Mouse (Mus musculus): ENCODE data around the gene Btbd6. TPM values are rescaled to one million over a fixed set of nuclear protein-coding genes. Genes with fewer than 3 reads are reported as not detected.

Gene Btbd6
- total RNA-seq (2014; fragmentation: Nextera tagmentation) (2.4 and 10.5 TPM in 2 replicates), total RNA-seq (2017) (3.3 and 6.8 TPM in 2 replicates)

DNA sequence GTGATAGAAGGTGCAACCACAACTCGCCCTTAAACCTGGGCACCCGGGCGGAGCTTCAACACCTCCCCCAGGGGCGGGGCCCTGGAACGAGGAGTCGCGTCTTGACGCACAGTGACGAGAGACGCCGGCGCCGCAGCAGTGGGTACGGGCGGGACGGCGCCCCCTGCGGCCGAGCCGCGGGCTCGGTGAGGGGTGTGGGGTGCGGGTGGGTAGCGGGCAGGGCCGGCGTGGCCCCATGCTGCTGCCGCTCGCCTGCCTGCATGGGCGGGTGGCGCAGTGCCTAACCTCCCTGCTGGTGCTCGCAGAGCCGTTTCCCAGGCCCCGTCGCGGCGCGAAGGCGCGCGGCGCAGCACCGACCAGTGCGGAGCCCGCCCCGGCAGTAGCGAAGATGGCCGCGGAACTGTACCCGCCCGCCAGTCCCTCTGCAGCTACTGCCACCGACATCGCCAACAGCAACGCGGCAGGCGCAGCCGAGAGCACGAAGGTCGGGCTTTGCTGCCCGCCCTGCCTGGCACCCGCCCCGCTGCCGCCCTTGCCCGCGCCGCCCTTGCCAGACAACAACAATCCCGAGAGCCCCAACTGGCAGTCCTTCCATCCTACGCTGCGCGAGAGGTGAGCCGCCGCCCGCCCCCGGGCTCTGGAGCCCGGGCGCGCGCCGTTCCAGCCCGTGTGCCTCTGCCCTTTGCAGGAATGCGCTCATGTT, at the start of gene Btbd6:
Gene Btbd6, plus strand, starts transcription at position 112 of the 703 bp plus-strand sequence.
- peak; percentile 93 for ATAC-seq (replicated peaks; ENCODE audit: poor library complexity, severe bottlenecking)

DNA sequence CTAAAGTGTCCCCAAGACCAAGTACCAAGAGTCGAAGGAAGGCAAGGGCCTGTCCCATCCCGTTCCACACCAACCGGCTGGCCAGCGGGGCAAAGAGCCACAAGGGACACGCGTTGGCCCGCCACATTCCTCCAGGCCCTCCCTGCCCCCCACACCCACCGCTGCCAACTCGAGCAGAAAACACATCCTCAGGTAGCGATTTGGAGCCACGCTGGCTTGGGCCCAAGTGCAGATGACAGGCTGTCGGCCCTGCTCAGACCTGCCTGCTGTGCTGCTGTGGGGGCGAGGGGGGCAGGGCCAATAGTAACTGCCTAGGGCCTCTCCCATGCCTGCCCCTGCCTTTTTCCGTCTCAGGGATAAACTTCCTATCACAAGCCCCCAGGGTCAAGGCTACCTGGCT, 49.0 kb upstream of the Btbd6 start:
- no peak for ATAC-seq (replicated peaks; ENCODE audit: poor library complexity, severe bottlenecking)

DNA sequence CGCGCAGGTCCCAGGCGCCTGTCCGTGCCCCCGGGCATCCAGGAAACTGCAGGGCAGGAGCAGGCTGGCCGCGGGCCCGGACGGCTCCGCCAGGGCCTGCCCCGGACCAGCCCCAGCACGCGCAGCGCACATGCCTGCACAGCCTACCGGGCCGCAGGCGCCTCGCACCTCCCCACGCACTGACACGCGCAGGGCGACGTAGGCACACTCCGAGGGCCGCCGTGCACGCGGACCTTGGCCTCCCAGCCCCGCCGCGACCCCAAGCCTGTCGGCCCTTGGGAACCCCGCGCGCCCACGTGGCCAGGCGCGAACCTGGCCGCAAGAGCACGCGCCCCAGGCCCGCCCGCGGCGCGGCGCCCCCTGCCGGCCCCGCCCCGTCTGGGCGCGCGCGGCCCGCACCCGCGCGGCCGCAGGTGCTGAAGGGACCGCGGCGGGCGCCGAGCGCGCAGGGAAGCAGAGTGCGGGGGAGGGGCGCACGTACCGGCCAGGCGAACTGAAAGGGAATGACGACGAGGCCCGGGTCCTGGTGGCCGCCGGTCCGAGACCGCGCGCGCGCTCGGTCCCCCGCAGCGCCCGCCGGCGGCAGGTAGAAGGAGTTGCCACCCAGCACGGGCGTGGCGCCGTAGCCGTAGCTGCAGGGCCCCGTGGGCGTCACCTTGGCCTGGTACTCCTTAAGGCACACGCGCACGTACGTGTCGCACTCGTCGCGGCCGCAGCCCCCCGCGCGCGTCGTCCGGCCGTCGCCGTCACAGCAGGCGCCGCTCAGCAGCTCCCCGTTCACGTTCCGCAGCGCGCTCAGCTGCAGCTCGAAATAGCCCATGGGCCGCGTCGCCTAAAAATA, 47.7 kb upstream of the Btbd6 start:
- ATAC-seq (replicated peaks; ENCODE audit: poor library complexity, severe bottlenecking) = peak; percentile 24

DNA sequence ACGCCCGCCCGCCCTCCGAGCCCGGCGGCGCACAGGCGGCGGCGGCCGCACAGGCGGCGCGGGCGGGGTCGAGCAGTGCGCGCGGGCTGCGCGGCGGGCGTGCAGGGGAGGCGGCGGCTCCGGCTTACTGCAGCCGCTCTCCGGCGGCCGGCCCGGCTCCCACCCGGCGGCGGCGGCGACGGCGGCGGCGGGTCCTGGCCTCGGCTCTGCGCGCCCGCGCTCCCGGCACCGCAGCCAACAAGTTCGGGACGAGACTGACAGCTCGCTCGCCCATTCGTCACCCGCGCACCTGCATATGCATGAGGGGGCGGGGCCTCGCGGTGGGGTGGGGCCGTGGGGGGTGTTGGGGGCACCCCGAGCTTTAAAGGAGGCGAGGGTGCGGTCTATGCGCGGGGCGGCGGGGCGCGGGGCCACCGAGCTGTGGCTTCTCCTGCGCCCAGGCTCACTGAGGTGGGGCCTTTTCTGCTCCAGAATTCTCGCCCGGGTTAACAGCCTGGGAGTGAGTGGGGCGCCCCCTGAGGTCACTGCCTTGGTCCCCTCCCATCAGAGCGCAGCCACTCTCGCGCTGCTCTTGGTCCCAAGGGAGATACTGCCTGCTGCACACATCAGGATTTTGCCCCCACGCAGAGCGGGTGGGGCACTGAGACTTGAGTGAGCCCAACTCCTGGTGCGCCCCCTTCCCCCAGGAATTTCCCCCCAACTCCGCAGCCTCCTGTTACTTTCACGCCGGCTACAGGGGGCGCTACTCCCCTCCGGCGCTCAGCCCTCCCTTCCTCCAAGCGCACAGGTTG, 46.5 kb upstream of the Btbd6 start, which contains the start of gene Jag2:
Gene Jag2, minus strand, starts transcription at position 215 of the 791 bp plus-strand sequence.
- ATAC-seq (replicated peaks; ENCODE audit: poor library complexity, severe bottlenecking) = peak; percentile 26

- ATAC-seq (replicated peaks; ENCODE audit: poor library complexity, severe bottlenecking) = no peak
Observed at GRCm38 (mm10) chr12:112932647-112933046, 43.6 kb upstream of the Btbd6 start.

- ATAC-seq (replicated peaks; ENCODE audit: poor library complexity, severe bottlenecking) = no peak
Observed at GRCm38 (mm10) chr12:112937906-112938305, 38.4 kb upstream of the Btbd6 start.

GRCm38 (mm10) chr12:112938366-112938765, 37.9 kb upstream of the Btbd6 start:
- no peak for ATAC-seq (replicated peaks; ENCODE audit: poor library complexity, severe bottlenecking)

DNA sequence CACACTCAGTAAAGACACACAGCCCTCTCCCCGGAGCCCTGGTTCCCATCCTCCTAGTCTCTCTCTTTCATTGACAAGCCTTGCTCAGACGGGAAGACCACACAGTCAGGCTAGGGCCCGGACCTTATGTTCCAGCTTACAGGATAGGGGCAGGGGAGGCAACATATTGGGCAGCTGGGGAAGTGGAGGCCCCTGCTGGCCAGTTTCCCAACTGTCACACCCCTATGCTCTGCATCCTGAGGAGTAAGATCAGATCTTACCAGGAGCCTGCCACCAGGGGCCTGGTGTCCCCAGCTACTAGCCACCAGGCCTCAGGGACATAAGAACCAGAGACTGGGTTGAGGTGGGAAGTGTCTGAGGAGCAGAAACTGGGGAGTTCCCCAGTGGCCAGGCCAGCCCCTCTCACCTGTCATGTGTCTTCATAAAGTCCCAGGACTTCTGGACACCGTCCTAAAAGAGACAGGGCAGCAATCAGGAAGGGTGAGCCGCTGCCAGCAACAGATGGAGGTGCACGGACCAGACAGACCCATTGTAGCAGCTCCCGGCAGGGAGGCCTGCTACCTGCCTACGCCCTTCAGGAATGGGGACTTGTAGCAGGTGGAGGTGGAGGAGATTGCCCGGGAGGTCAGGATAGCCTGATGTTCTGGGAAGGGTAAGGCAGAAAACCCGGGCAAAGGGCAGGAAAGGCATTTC, 37.3 kb upstream of the Btbd6 start:
- peak; percentile 47 for ATAC-seq (replicated peaks; ENCODE audit: poor library complexity, severe bottlenecking)

GRCm38 (mm10) chr12:112940238-112940637, 36.0 kb upstream of the Btbd6 start:
- ATAC-seq (replicated peaks; ENCODE audit: poor library complexity, severe bottlenecking) = no peak

GRCm38 (mm10) chr12:112940710-112941109, 35.6 kb upstream of the Btbd6 start:
- ATAC-seq (replicated peaks; ENCODE audit: poor library complexity, severe bottlenecking) = no peak

DNA sequence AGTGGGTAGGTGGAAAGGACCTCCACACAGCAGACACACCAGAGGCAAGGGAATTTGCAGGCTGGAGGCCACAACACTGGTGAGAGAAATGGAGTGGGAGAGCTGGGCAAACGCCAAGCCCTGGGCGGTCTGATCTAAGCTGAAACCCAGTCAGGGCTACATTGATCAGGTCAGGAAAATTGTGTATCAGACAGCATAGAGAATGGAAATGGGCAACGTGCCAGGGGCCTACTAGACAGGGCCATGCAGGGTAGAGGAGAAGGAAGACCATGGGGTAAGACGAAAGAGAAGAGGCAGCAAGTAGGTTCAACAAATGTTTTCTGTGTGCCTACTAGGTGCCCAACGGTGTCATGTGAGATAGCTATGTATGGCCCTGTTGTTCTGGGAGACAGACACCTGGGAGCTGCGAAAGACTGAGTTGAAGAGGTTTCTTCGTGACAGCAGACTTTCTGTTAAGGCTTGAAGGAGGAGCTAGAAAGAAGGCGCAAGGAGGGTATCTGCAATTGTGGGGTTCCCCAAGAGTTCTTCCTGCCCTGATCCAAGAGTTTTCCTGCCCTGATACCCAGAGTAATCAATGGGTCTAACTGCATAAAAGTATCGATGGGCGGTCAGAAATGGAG, 35.0 kb upstream of the Btbd6 start:
- ATAC-seq (replicated peaks; ENCODE audit: poor library complexity, severe bottlenecking) = no peak; the same call in 1 of the 2 replicates

DNA sequence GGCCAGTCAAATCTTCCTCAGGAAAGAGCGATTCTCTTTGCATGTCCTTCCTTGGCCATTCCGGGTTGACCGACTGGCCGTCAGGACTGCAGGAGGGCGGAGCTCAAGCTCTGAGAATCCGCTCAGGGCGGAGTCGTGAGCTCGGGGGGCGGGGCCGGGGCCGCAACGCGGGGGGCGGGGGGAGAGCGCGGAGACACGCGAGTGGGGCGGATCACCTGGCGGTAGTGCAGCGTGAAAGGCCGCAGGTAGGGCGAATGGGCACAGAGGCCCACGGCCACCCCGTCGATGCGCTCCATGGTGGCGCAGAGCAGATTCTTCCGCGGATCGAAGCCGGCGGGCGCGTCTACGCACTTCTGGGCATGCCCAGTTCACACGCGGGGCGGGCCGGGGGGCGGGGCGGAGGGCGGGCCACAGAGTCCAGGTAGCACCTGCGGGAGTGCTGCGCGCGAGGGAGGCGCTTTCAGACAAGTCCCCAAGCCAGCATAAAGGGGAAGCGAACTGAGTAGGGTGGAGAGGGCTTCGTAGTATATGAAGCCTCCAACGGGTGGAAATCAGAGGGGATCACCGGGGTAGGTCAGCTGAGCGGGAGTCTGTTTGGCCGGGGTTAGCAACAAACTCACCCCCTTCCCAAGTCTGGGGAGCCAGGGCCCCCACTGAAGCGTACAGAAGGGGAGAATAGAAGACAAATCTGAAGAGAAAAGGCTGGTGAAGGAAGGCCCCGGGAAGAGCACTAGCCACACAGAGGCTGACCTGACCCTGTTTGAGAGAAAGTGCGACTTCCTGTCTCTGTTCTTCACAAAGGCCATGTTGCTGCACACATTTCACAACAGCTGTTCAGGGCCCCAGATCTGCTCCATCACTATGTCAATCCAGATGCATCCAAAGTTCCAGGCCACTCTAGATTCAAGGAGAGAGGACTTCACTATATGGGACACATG, 34.2 kb upstream of the Btbd6 start, which contains the start of gene Nudt14:
Gene Nudt14, minus strand, starts transcription at position 349 of the 938 bp plus-strand sequence.
- ATAC-seq (replicated peaks; ENCODE audit: poor library complexity, severe bottlenecking) = peak; percentile 75

- ATAC-seq (replicated peaks; ENCODE audit: poor library complexity, severe bottlenecking) = no peak
Observed at GRCm38 (mm10) chr12:112943669-112944068, 32.6 kb upstream of the Btbd6 start.

DNA sequence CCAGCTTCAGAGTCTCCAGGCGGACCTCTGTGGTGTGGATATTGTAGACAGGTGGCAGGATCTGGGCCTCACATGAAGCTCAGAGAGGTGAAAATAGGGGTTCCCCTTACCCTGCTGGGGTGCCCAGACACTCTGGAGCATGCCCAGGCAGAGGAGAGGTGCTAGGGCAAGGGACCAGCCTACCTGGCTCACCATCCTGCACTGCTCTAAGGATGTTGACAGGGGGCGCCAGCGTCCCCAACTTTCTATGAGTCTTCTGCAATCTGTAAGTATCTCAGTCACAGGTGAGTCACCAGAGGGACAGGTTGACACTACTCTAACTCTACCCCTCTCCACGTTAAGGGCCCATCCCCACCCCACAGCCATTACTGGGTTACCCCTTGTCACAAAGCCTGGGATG, 29.0 kb upstream of the Btbd6 start:
- 0 out of 2 replicates have a peak, but pooled peaks have one; percentile 18 for ATAC-seq (replicated peaks; ENCODE audit: poor library complexity, severe bottlenecking)

DNA sequence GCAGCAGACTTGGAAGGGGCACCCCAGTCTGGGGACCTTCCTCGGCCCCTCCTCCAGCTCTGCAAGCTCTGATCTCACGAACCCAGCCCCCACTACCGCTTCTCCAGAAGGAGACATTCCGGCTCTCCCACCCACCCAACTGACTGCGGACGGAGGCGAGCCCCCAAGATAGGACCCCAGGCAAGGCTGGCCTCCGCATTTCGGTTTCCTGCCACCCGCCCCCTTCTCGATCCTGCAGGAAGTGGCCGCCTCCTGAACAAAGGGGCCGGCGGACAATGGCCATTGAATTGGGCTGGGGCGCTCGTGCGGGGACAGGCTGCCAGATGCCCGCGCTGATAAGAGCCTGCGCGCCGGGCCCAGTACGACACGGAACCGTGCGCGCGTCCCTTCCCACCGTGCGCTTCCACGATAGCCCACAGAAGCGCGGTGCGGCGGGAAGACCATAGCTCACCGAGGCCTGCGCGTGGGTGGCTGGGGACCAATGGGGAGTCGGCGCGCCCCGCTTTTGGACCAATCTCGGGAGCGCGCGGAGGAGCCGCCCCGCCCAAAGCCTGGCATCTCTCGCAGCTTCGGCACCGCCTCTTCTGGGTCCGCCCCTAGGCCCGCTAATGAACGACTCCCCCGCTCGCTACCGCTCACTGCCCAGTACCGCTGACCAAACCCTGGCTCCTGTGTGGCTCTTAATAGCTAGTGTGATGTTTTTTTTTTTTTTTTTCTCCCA, 26.1 kb upstream of the Btbd6 start:
- peak; percentile 74 for ATAC-seq (replicated peaks; ENCODE audit: poor library complexity, severe bottlenecking)

DNA sequence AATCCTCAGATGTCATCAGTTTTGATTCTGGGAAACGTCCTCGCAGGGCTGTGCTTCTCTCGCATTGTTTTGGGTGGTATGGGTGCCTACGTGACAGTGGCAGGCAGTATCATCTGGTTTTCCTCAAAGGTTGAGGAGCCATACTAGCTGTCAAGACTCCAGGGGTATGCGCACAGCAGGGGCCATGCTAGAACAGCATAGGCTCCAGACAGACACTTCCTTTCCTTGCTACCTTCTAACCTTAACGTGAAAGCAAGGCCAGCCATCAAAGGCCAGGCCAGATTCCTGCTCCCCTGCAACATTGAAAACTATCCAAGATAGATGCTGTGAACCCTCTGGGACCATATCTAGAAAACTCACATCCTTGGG, 25.5 kb upstream of the Btbd6 start:
- no peak for ATAC-seq (replicated peaks; ENCODE audit: poor library complexity, severe bottlenecking)

DNA sequence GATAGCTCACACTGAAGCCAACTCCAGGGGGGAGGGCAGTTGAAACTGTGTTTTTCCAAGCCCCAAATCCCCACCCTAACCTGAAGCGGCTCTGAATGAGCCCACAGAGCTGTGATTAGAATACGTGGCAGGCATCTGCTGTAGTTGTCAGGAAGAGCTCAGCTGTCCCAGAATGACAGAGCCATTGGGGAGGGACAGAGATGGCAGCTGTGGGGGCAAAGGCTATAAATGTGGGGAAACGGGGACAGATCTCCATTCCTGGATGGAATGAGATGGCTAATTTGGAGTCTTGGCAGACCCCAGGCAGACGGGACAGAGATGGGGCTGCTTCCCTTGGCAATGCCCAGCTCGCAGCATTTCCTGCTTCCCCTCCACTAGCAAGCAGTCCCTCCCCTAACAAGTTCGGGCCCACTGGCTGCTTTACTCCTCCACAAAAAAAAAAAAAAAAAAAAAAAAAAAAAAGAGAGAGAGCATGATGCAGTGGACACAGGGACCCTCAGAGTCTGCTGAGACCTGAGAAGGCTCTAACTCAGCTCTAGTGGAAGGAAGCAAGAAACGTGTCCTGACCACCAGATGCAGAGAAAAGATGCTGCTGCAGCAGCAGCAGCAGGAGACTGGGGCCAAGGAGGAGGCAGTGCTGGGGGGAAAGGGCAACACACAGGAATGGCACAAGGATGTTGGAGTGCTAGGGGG, 25.0 kb upstream of the Btbd6 start:
- ATAC-seq (replicated peaks; ENCODE audit: poor library complexity, severe bottlenecking) = no peak
